Mouse (Mus musculus): Measurements from ENCODE around the gene Clasp1. TPM values are rescaled to one million over a fixed set of nuclear protein-coding genes. Genes with fewer than 3 reads are reported as not detected.

Clasp1 gene
- total and polyA plus RNA-seq, 3 experiments, result 32.0 to 53.2 (median 42.2) TPM

GRCm38 (mm10) chr1:118483504-118484096 lies 94.7 kb downstream of the Clasp1 start:
- DNase-seq (ENCODE audit: extremely low read depth), result no peak
- H3K79me2 ChIP-seq (replicated peaks; ENCODE audit: control insufficient read depth, extremely low read depth, insufficient read depth, poor library complexity, severe bottlenecking), result no peaks in the 10 kb centered on the region; the same call in none of the 2 replicates
- peaks cover 13 to 37% of the 10 kb centered on the region in 2 experiments for H3K4me1 ChIP-seq (ENCODE audit: control insufficient read depth in 1 of 2, insufficient read depth in 2 of 2)
- dilution Hi-C loops (cut with MboI; ENCODE audit: extremely low pct_ligation_motif_present, extremely low pct_unique_long_range_greater_than_20kb, low sequenced_read_pairs) (no loop called here), in situ Hi-C loops (cut with MboI; ENCODE audit: low pct_ligation_motif_present, low pct_unique_long_range_greater_than_20kb, low sequenced_read_pairs) (no loop called here)
- H3K36me3 ChIP-seq (replicated peaks in 1 of 2; ENCODE audit: control insufficient read depth in 1 of 2, insufficient read depth in 1 of 2, low read length in 1 of 2), result peaks cover 25 to 75% of the 10 kb centered on the region in 2 experiments
- no peak overlapping the region for H3K4me3 ChIP-seq (replicated peaks in 1 of 3; ENCODE audit: low read depth in 2 of 3, low read length in 2 of 3, poor library complexity in 1 of 3)
- H3K4me2 ChIP-seq (ENCODE audit: insufficient read depth, low read depth, poor library complexity, severe bottlenecking), result no peak overlapping the region
- TF ChIP-seq USF2 (conservative IDR thresholded peaks at IDR 0.05; ENCODE audit: low read depth, low read length) (no peak), ELF1 (IDR thresholded peaks at IDR 0.05; ENCODE audit: low read depth, low read length) (no peak), ZC3H11A (IDR thresholded peaks at IDR 0.05; ENCODE audit: low read depth, low read length) (no peak), SIN3A (IDR thresholded peaks at IDR 0.05; ENCODE audit: low read length) (no peak), ETS1 (conservative IDR thresholded peaks at IDR 0.05; ENCODE audit: low read depth, low read length) (no peak)
- H3K9ac ChIP-seq (ENCODE audit: insufficient read depth, low read depth), result no peak overlapping the region
- H3K27me3 ChIP-seq (replicated peaks), result no peaks in the 10 kb centered on the region
- no peaks in the 10 kb centered on the region for H3K9me3 ChIP-seq (replicated peaks; ENCODE audit: low read length)
- no peak overlapping the region for H3K27ac ChIP-seq (ENCODE audit: insufficient read depth, low read depth)

GRCm38 (mm10) chr1:118485572-118485971 lies 96.7 kb downstream of the Clasp1 start:
- dilution Hi-C loops (cut with MboI; ENCODE audit: extremely low pct_ligation_motif_present, extremely low pct_unique_long_range_greater_than_20kb, low sequenced_read_pairs), result no loop called here
- TF ChIP-seq POLR2A (IDR thresholded peaks at IDR 0.05; ENCODE audit: low read depth, low read length) (no peak), USF1 (IDR thresholded peaks at IDR 0.05; ENCODE audit: low read depth, low read length) (no peak), UBTF (IDR thresholded peaks at IDR 0.05; ENCODE audit: low read depth, low read length) (no peak), JUND (conservative IDR thresholded peaks at IDR 0.05; ENCODE audit: low read depth, low read length) (no peak), SMC3 (IDR thresholded peaks at IDR 0.05; ENCODE audit: low read depth, low read length) (no peak), BHLHE40 (IDR thresholded peaks at IDR 0.05; ENCODE audit: low read depth, low read length) (no peak)

DNA sequence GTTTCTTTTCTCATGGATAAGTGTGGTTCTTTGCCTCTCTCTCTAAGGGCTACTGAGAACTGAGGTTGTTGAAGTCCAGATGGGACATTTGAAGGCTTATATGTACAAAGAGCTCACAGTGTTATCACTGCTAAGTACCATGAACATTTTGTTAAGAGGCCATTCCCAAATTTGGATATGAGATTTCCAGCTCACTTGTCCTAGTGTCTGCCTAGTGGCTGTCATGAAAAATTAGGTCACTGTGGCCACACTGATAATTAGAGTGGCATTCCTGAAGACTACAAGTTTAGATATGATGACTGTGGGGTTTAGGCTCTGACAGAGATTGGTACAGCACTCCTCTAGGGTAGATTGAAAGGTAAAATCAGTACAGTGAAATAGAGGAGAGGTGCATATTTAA lies 97.2 kb downstream of the Clasp1 start:
- in situ Hi-C loops (cut with MboI; ENCODE audit: low pct_ligation_motif_present, low pct_unique_long_range_greater_than_20kb, low sequenced_read_pairs) (no loop called here), dilution Hi-C loops (cut with MboI; ENCODE audit: extremely low pct_ligation_motif_present, extremely low pct_unique_long_range_greater_than_20kb, low sequenced_read_pairs) (no loop called here)
- no peak overlapping the region for H3K4me2 ChIP-seq (ENCODE audit: insufficient read depth, low read depth, poor library complexity, severe bottlenecking)

More at GRCm38 (mm10) chr1:118485572-118485971, 96.7 kb downstream of the Clasp1 start:
- Histone ChIP-seq H3K9me3 (replicated peaks; ENCODE audit: low read length) (no peaks in the 10 kb centered on the region), H3K4me2 (ENCODE audit: insufficient read depth, low read depth, poor library complexity, severe bottlenecking) (no peak overlapping the region), H3K4me1 (ENCODE audit: control insufficient read depth in 1 of 2, insufficient read depth in 2 of 2) (peaks cover 13 to 35% of the 10 kb centered on the region in 2 experiments), H3K36me3 (replicated peaks in 1 of 2; ENCODE audit: control insufficient read depth in 1 of 2, insufficient read depth in 1 of 2, low read length in 1 of 2) (peaks cover 18 to 70% of the 10 kb centered on the region in 2 experiments), H3K27ac (ENCODE audit: insufficient read depth, low read depth) (no peak overlapping the region), H3K9ac (ENCODE audit: insufficient read depth, low read depth) (no peak overlapping the region), H3K4me3 (replicated peaks in 1 of 3; ENCODE audit: low read depth in 2 of 3, low read length in 2 of 3, poor library complexity in 1 of 3) (no peak overlapping the region), H3K79me2 (replicated peaks; ENCODE audit: control insufficient read depth, extremely low read depth, insufficient read depth, poor library complexity, severe bottlenecking) (no peaks in the 10 kb centered on the region; the same call in 1 of the 2 replicates), H3K27me3 (replicated peaks) (no peaks in the 10 kb centered on the region)
- no peak for DNase-seq (ENCODE audit: extremely low read depth)
- in situ Hi-C loops (cut with MboI; ENCODE audit: low pct_ligation_motif_present, low pct_unique_long_range_greater_than_20kb, low sequenced_read_pairs), result no loop called here

More for the DNA sequence above, 97.2 kb downstream of the Clasp1 start:
- H3K4me3 ChIP-seq (replicated peaks in 1 of 3; ENCODE audit: low read depth in 2 of 3, low read length in 2 of 3, poor library complexity in 1 of 3), result no peak overlapping the region
- no peak overlapping the region for H3K27ac ChIP-seq (ENCODE audit: insufficient read depth, low read depth)
- no peaks in the 10 kb centered on the region for H3K27me3 ChIP-seq (replicated peaks)
- H3K4me1 ChIP-seq (ENCODE audit: control insufficient read depth in 1 of 2, insufficient read depth in 2 of 2), result peaks cover 13 to 31% of the 10 kb centered on the region in 2 experiments
- peaks cover 18 to 70% of the 10 kb centered on the region in 2 experiments for H3K36me3 ChIP-seq (replicated peaks in 1 of 2; ENCODE audit: control insufficient read depth in 1 of 2, insufficient read depth in 1 of 2, low read length in 1 of 2)
- DNase-seq (ENCODE audit: extremely low read depth), result no peak
- H3K79me2 ChIP-seq (replicated peaks; ENCODE audit: control insufficient read depth, extremely low read depth, insufficient read depth, poor library complexity, severe bottlenecking), result no peaks in the 10 kb centered on the region; the same call in 1 of the 2 replicates
- H3K9ac ChIP-seq (ENCODE audit: insufficient read depth, low read depth), result no peak overlapping the region
- H3K9me3 ChIP-seq (replicated peaks; ENCODE audit: low read length), result no peaks in the 10 kb centered on the region
- TF ChIP-seq BHLHE40 (IDR thresholded peaks at IDR 0.05; ENCODE audit: low read depth, low read length) (no peak), MXI1 (IDR thresholded peaks at IDR 0.05; ENCODE audit: low read depth, low read length) (no peak), ZC3H11A (IDR thresholded peaks at IDR 0.05; ENCODE audit: low read depth, low read length) (no peak), SMC3 (IDR thresholded peaks at IDR 0.05; ENCODE audit: low read depth, low read length) (no peak), RCOR1 (conservative IDR thresholded peaks at IDR 0.05; ENCODE audit: low read depth, low read length) (no peak), ZKSCAN1 (IDR thresholded peaks at IDR 0.05; ENCODE audit: borderline replicate concordance, low read depth, low read length) (no peak), EP300 (IDR thresholded peaks at IDR 0.05; ENCODE audit: low read length) (no peak), ZMIZ1 (IDR thresholded peaks at IDR 0.05; ENCODE audit: low read depth, low read length) (no peak), RAD21 (IDR thresholded peaks at IDR 0.05; ENCODE audit: low read depth, low read length) (no peak), NRF1 (IDR thresholded peaks at IDR 0.05; ENCODE audit: low read depth, low read length) (no peak), TBP (conservative IDR thresholded peaks at IDR 0.05; ENCODE audit: low read depth, low read length) (no peak), ZNF384 (IDR thresholded peaks at IDR 0.05; ENCODE audit: low read depth, low read length) (no peak), KAT2A (IDR thresholded peaks at IDR 0.05; ENCODE audit: insufficient replicate concordance, low read length) (no peak), MAX (IDR thresholded peaks at IDR 0.05; ENCODE audit: low read length) (no peak), MAZ (IDR thresholded peaks at IDR 0.05; ENCODE audit: low read depth, low read length) (no peak), USF2 (conservative IDR thresholded peaks at IDR 0.05; ENCODE audit: low read depth, low read length) (no peak), ETS1 (conservative IDR thresholded peaks at IDR 0.05; ENCODE audit: low read depth, low read length) (no peak)
